Mouse (Mus musculus) stomach, postnatal 0 days (tissue): ENCODE results near the gene Gcfc2. TPM values are rescaled to one million over a fixed set of nuclear protein-coding genes. Genes with fewer than 3 reads are reported as not detected.

Experiments used
- ATAC-seq: fragments of 200-750 bp; cut with Nextera tagmentation; 2 replicates; pipeline ENCODE4 v1.8.0; 2017; ENCODE audit not compliant: low FRiP score, low TSS enrichment
- DNase-seq: peaks from one replicate; pipeline ENCODE4 v3.0.0-alpha.2; 2016; ENCODE audit warnings: low spot score
- H3K27ac ChIP-seq: fragments of 300-500 bp; sonication (generic); replicated peaks from 2 replicates; pipeline ENCODE4 v1.5.1; 2014; ENCODE audit warnings: mild to moderate bottlenecking, control low read depth
- H3K27me3 ChIP-seq: fragments of 300-500 bp; sonication (generic); 2 replicates; pipeline ENCODE4 v1.6.1; 2014; ENCODE audit warnings: low read length; ENCODE audit not compliant: control insufficient read depth, insufficient read depth
- H3K36me3 ChIP-seq: fragments of 300-500 bp; sonication (generic); 2 replicates; pipeline ENCODE4 v1.6.1; 2014; ENCODE audit warnings: low read length, mixed read lengths; ENCODE audit not compliant: control insufficient read depth, insufficient read depth
- H3K4me1 ChIP-seq: fragments of 300-500 bp; sonication (generic); replicated peaks from 2 replicates; pipeline ENCODE4 v1.6.1; 2014; ENCODE audit warnings: antibody characterized with exemption; ENCODE audit not compliant: control insufficient read depth, insufficient read depth
- H3K4me2 ChIP-seq: fragments of 300-500 bp; sonication (generic); replicated peaks from 2 replicates; pipeline ENCODE4 v1.6.1; 2014; ENCODE audit warnings: low read depth, mild to moderate bottlenecking, control low read depth, moderate library complexity
- H3K4me3 ChIP-seq: fragments of 300-500 bp; sonication (generic); 2 replicates; pipeline ENCODE4 v1.5.1; 2014; ENCODE audit warnings: low read depth, low read length, control low read depth
- H3K9ac ChIP-seq: fragments of 300-500 bp; sonication (generic); 2 replicates; pipeline ENCODE4 v1.6.1; 2014; ENCODE audit warnings: mild to moderate bottlenecking, low read length, control low read depth, mixed read lengths
- H3K9me3 ChIP-seq: fragments of 300-500 bp; sonication (generic); 2 replicates; pipeline ENCODE4 v1.6.1; 2016; ENCODE audit warnings: low read length; ENCODE audit not compliant: control insufficient read depth
- CTCF ChIP-seq: IDR thresholded peaks from 2 replicates; pipeline ENCODE4 v1.5.1; 2016; ENCODE audit warnings: antibody characterized with exemption, low read depth, mild to moderate bottlenecking, moderate library complexity
- EP300 ChIP-seq: optimal IDR thresholded peaks from 2 replicates; pipeline ENCODE3; 2016; ENCODE audit warnings: antibody characterized with exemption
- WGBS: fragments of 180-500 bp; shearing (Covaris S2); extraction: QIAGEN DNeasy Blood & Tissue Kit; methylation state at CpG from one replicate; pipeline ENCODE4 v1.1.7; 2014; 5-methylcytosine and 5-hydroxymethylcytosine counted together
- polyA plus RNA-seq: library from polyadenylated mRNA; unstranded; fragments of >200 nt; fragmentation: Nextera tagmentation; extraction: Ambion mirVana; gene quantifications from 2 replicates; pipeline ENCODE4 v1.2.1, GENCODE M21; 2015

Gcfc2 gene
- polyA plus RNA-seq, 1 experiment from 2014 or later: 3.7 TPM

- no peaks in the 10 kb centered on the region; the same call in 1 of the 2 replicates for H3K36me3 ChIP-seq
- peak; percentile 98 for ATAC-seq
- no peaks in the 10 kb centered on the region for H3K9me3 ChIP-seq
- H3K27me3 ChIP-seq: no peaks in the 10 kb centered on the region
- H3K27ac ChIP-seq: no peak within 1 kb of the TSS
- no peaks in the 10 kb centered on the region for H3K4me1 ChIP-seq
- H3K9ac ChIP-seq: peak within 1 kb of the TSS; percentile 79
- WGBS: under 1% methylated on average over 44 of the region's 44 CpGs
- peak; percentile 93 for DNase-seq
- H3K4me3 ChIP-seq: peak within 1 kb of the TSS; percentile 91
- peak within 1 kb of the TSS; percentile 81 for H3K4me2 ChIP-seq
- TF ChIP-seq EP300 (no peak), CTCF (no peak)
Observed at GRCm38 (mm10) chr6:81965296-81966067, 42.0 kb downstream of the Gcfc2 start, which contains the start of gene Mrpl19. Gene Mrpl19 (minus strand): TSS chr6:81965958.

- DNase-seq: no peak
- H3K4me1 ChIP-seq: no peaks in the 10 kb centered on the region
- no peaks in the 10 kb centered on the region for H3K27me3 ChIP-seq
- H3K4me3 ChIP-seq: peak overlapping the region; percentile 91
- WGBS: 40% methylated on average over 2 of the region's 2 CpGs
- ATAC-seq: peak; percentile 42; the same call in 1 of the 2 replicates
- no peak overlapping the region for H3K9ac ChIP-seq
- H3K27ac ChIP-seq: no peak overlapping the region
- peak overlapping the region; percentile 81 for H3K4me2 ChIP-seq
- TF ChIP-seq EP300: no peak
- TF ChIP-seq CTCF: no peak
- H3K9me3 ChIP-seq: no peaks in the 10 kb centered on the region
- H3K36me3 ChIP-seq: no peaks in the 10 kb centered on the region; the same call in 1 of the 2 replicates
Observed at GRCm38 (mm10) chr6:81966068-81966544, 42.6 kb downstream of the Gcfc2 start.

GRCm38 (mm10) chr6:81971196-81971595, 47.7 kb downstream of the Gcfc2 start:
- H3K4me2 ChIP-seq: no peak overlapping the region
- no peak for ATAC-seq
- H3K36me3 ChIP-seq: no peaks in the 10 kb centered on the region
- H3K27ac ChIP-seq: no peak overlapping the region
- DNase-seq: no peak
- no peak overlapping the region for H3K4me3 ChIP-seq
- TF ChIP-seq EP300: no peak
- TF ChIP-seq CTCF: no peak
- H3K9ac ChIP-seq: no peak overlapping the region
- 80% methylated on average over 7 of the region's 7 CpGs for WGBS
- no peaks in the 10 kb centered on the region for H3K4me1 ChIP-seq
- no peaks in the 10 kb centered on the region for H3K27me3 ChIP-seq
- H3K9me3 ChIP-seq: no peaks in the 10 kb centered on the region

- H3K36me3 ChIP-seq: no peaks in the 10 kb centered on the region
- H3K4me3 ChIP-seq: no peak overlapping the region
- no peak overlapping the region for H3K9ac ChIP-seq
- no peaks in the 10 kb centered on the region for H3K9me3 ChIP-seq
- no peak overlapping the region for H3K27ac ChIP-seq
- ATAC-seq (no peak), DNase-seq (no peak)
- WGBS: 82% methylated on average over 8 of the region's 8 CpGs
- no peaks in the 10 kb centered on the region for H3K27me3 ChIP-seq
- H3K4me1 ChIP-seq: no peaks in the 10 kb centered on the region
- no peak overlapping the region for H3K4me2 ChIP-seq
- TF ChIP-seq CTCF (no peak), EP300 (no peak)
Observed at GRCm38 (mm10) chr6:81972595-81972994, 49.1 kb downstream of the Gcfc2 start.

- H3K4me1 ChIP-seq: no peaks in the 10 kb centered on the region
- no peak overlapping the region for H3K4me3 ChIP-seq
- no peak overlapping the region for H3K4me2 ChIP-seq
- DNase-seq (peak; percentile 77), ATAC-seq (0 out of 2 replicates have a peak, but pooled peaks have one; percentile 38)
- H3K27me3 ChIP-seq: no peaks in the 10 kb centered on the region
- H3K9me3 ChIP-seq: no peaks in the 10 kb centered on the region
- H3K36me3 ChIP-seq: no peaks in the 10 kb centered on the region
- no peak overlapping the region for H3K9ac ChIP-seq
- TF ChIP-seq CTCF: peak; percentile 95
- TF ChIP-seq EP300: no peak
- no peak overlapping the region for H3K27ac ChIP-seq
- 24% methylated on average over 7 of the region's 7 CpGs for WGBS
Observed at GRCm38 (mm10) chr6:81975971-81976621, 52.6 kb downstream of the Gcfc2 start.
